Mouse (Mus musculus): Measurements from ENCODE around the gene Ttll1.

- no peak for TF ChIP-seq CTCF (IDR thresholded peaks at IDR 0.05; ENCODE audit: insufficient read depth, low read depth, low read length)
- no peak for TF ChIP-seq POLR2A (IDR thresholded peaks at IDR 0.05; ENCODE audit: insufficient read depth, low read depth, low read length)
Measured at GRCm38 (mm10) chr15:83482645-83483224, 28.0 kb downstream of the Ttll1 start.

All from olfactory bulb, adult 2 months (tissue).